Mouse (Mus musculus) spleen, postnatal 14 days (tissue): ENCODE results near the gene Gpx2.

ENCODE experiments used
- DNase-seq, 2 experiments: peaks; one replicate each; pipeline ENCODE4 v3.0.0; 2021 to 2022; ENCODE audit warnings: low spot score in 2 of 2

Gpx2 gene

DNA sequence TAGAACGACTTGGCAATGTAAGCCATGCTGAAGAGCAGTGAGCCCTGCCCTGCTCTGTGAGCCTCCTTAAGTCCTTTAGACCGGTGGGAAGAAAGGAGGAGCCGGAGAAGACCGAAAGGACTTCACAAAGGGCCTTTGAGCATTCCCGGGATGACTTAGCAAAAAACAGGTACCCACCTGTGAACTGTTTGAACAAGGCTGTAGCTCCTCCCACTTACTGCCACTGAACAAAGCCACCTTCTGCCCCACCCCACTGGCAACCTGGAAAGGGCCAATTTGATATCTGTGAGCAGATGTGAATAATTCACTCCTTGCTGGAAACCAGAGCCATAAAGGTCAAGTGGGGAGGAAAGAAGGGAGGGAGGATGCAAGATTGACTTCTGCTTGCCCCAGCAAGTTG, at the start of gene Gpx2:
TSS of gene Gpx2 (minus strand) at position 205 of the 400 bp plus-strand sequence.
- no peak for DNase-seq

- DNase-seq = no peak
Measured at GRCm38 (mm10) chr12:76844346-76845061, 49.1 kb upstream of the Gpx2 start.

GRCm38 (mm10) chr12:76840081-76840480, 44.7 kb upstream of the Gpx2 start:
- no peak for DNase-seq

DNA sequence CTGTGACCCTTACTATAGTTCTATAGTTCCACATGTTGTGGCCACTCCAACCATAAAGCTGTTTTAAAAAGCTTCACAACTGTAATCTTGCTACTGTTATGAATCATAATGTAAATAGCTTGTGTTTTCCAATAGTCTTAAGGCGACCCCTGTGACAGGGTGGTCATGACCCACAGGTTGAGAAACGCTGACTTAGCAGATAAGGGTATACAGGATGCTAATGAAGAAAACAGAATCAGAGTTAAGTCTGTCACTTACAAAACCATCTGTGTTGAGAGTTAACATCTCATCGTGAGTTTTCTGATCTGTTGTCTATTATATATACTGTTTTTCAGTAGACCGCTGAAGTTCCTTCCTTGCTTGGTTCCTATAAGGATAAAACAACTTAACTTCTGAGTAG, 43.9 kb upstream of the Gpx2 start:
- DNase-seq = no peak

- no peak for DNase-seq
Measured at GRCm38 (mm10) chr12:76837844-76838650, 42.7 kb upstream of the Gpx2 start.

DNA sequence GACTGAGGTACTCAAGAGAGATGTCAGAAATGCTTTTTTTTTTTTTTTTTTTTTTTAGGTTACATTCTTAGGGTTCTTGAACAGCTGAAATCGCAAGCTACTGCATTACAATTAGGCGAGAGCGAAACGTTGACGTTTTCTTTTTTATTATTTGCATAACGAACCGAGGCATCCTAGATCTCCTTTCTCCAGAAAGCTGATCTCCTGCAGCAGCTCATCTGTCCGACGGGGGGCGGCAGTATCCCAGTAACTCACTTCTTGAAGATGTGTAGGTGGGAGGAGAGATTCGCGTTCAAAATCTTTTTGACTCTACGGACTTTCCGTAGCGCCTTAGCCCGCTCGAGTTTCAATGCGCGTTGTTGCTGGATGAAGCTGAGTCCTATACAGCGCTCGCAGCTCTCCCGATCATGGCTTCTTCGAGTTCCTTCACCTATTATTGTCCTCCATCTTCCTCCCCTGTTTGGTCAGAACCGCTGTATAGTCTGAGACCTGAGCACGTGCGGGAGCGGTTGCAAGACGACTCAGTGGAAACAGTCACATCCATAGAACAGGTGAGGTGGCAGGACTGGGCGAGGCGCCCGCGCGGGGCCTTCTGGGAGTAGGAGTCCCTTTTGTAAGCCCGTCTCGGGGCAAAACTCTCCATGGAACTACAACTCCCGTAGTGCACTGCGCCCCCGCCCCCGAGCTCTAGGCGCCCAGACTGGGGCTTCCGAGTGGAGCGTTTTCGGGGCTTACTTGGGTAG, 41.9 kb upstream of the Gpx2 start:
- peak; percentile 90 to 94 for DNase-seq

GRCm38 (mm10) chr12:76832704-76833103, 37.4 kb upstream of the Gpx2 start:
- DNase-seq = no peak

- DNase-seq = no peak
Measured at GRCm38 (mm10) chr12:76825283-76825682, 29.9 kb upstream of the Gpx2 start.

- no peak for DNase-seq
Measured at GRCm38 (mm10) chr12:76822651-76823041, 27.3 kb upstream of the Gpx2 start, which contains the start of gene Rab15. TSS of gene Rab15 (minus strand) at chr12:76822908.

- DNase-seq = no peak
Measured at GRCm38 (mm10) chr12:76822002-76822650, 26.8 kb upstream of the Gpx2 start.

GRCm38 (mm10) chr12:76820615-76821014, 25.3 kb upstream of the Gpx2 start:
- DNase-seq = no peak

DNA sequence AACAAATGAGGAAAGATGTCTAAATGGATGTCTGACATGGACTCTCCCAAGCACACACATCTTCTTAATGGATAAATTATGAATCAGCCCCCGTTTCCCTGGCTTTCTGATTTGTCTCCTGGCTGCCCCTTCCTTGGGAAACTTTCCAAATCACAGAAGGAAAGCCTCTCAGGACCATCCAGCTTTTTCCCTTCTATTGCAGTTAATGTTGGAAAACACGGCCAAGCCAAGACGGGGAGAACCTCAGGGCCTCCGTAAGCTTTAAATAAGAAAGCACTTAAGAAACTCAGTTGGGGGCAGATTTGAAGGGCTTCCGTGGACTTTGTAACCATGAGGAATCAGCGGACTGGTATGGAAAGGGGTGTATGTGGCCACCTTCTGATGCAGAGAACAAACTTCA, 24.5 kb upstream of the Gpx2 start:
- DNase-seq = no peak

DNA sequence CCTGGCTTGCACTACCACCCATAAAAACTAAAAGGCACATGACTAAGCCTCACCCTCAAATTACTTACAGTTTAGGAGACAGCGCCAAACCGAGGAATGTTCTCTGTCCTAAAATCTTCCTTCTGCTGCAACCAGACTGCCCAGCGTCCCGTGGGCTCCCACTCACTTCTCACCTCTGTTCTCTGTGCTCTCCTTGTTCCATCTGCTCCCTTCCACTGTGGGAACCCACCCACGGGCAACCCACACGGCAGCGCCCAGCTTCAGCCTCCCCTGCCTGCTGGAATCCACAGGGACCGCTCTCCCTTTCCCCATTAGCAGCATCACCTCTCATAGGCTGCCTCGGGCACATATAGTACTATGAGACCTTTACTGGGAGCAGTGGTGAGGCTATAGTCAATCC, 23.6 kb upstream of the Gpx2 start:
- DNase-seq = no peak

- DNase-seq = no peak
Measured at GRCm38 (mm10) chr12:76818120-76818519, 22.8 kb upstream of the Gpx2 start.

DNA sequence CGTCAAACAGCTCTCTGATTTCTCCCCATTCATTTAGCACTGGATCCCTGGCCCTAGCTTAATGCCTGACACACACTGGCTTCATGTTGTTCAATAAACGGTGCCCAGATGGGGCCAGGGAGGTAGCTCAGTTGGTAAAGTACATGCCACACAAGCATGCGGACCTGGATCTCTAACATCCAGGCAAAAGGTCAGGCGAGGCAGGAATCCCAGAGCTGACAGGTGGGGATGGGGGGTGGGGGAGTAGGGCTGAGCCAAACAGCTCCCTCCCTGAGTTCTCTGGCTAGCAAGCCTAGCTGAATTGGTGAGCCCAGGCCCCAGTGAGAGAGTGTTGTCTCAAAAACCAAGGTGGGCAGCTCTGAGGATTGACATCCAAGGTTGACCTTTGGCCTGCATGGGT, 21.8 kb upstream of the Gpx2 start:
- no peak for DNase-seq

DNA sequence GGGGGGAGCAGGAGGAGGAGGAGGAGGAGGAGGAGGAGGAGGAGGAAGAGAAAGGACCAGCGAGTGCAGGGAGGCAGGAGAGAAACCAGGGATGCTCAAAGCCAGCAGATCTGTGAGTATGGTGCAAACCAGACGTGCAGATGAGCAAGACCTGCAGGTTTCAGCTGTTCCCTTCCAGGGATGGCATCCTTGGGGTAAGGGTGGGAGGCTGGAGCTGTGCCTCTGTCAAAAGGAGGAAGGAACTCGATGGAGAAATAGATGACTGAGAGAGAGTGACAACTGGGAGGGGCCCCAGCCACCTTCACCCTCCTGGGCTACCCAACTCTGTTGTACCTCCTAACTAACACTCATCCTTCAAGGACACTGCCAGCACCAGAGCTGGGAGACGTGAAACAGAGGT, 21.4 kb upstream of the Gpx2 start:
- DNase-seq = no peak

DNA sequence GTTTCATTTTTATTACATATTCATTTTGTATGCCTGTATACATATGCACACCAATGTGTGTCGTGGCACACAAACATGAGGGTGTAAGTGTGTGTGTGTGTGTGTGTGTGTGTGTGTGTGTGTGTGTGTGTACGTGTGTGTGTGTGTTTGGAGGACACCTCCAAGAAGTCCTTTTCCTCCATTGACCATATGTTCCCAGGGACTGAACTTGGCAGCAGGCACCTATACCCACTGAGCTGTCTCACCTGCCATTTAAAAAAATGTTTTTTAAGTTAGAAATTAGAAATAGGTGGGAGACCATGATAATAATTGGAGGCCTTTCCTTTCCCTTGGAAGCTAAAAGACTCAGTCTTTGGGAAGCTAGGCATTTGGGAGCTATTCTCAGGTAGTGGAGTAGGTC, 18.8 kb upstream of the Gpx2 start:
- no peak for DNase-seq

GRCm38 (mm10) chr12:76813543-76813942, 18.2 kb upstream of the Gpx2 start:
- no peak for DNase-seq

DNA sequence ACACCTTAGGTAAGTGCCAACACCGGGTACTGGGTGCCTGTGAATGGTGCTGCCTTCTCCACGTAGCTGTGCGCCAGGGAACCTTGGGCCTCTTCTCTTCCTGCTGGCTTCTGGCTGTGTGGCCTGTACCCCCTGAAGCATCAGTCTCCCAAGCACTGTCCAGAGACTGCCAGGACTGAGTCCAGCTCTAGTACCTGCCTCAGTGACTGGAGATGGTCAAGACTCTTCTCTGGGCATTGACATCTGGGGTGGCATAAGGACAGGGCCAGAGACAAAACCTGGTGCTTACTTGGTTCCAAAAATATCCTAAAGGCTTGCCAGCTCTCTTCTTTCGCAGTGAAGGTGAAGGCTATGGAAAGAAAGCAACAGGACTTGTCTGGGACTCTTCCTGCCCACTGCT, 15.7 kb upstream of the Gpx2 start:
- no peak for DNase-seq

DNA sequence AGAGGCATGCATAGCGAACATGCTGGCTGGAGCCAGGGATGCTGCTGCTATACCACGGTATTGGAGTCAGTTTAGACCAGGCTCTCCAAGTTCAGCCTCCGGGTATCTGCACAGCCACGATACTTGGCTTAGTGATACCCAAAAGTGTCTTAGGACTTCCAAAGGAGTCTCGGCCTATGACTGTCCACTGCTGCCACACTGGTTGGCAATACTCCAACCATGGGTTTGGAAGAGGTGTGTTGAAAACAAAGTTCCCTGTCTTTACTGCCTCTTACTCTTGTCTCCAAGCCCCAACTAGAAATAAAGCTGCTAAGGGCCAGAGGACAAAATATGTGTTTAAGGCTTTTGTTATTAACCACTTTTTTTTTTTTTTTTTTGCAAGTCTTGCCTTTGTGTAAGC, 15.1 kb upstream of the Gpx2 start:
- DNase-seq = no peak

DNA sequence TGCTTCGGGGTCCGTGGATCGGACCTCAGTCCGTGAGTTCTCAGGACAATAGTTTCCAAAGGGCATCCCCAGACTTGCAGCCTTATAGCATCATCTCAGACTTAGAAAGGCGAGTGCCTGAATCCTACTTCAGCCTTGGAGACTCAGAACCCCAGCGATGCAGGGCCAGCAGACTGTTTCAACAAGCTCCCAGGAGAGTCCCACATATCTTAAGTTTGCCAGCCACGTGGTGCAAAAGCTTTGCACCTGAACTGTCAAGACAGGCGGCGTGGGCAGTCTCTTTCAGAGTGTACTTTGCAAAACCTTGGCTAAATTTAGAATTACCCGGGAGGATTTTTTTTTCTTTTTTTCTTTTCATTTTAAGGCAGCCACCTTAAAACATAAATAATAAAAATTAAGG, 12.4 kb upstream of the Gpx2 start:
- DNase-seq = no peak
